Mouse (Mus musculus) adipocyte (in vitro differentiated cells): Measurements from ENCODE around the gene Rdx.
"Not testable (repeated sequence)": the region's sequence is repeated elsewhere in the genome, so short reads cannot be mapped to it uniquely, and the experiment has no call there.

Source experiments
- DNase-seq: peaks from one replicate; pipeline ENCODE4 v3.0.0-alpha.2; 2016; ENCODE audit warnings: low spot score

Rdx gene

GRCm38 (mm10) chr9:52055313-52055712 lies 8.3 kb downstream of the Rdx start:
- DNase-seq = no peak

DNA sequence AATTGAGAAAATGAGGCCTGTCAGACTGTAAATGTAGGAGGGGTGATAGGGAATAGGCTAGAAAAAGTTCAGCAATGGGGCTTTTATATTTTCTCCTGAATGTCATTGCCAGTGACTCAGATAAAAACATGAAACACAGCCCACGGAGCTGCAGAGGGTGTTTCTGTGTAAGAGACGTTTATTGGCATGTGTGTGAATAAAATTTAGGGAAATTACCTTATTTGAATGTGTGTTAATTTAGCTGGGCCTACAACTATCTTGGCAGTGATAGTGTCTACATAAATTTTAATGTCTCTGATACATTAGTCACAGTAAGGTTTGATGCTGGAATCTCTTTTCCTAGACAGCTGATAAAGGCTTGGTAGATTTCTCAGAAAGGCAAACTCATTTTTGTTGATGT lies 12.8 kb downstream of the Rdx start:
- no peak for DNase-seq

DNA sequence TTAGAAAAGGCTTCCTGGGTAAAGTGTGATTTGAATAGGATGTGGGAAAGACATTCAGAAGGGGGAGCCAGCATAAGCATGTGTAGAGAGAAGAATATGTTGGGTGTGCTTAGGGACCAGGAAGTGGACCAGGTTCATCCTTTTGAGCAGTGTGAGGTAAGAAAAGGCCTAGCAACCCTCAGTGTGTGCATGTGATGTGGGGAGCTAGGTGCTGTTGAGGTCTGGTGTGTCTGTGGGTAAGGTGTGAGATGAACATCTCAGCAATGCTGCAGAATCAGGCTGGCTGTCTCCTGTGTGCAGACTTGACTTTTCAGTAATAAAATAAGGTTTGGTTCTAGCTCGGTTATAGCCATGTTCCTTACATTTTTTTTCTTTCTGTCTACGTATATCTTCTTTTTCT lies 23.1 kb downstream of the Rdx start:
- no peak for DNase-seq

DNA sequence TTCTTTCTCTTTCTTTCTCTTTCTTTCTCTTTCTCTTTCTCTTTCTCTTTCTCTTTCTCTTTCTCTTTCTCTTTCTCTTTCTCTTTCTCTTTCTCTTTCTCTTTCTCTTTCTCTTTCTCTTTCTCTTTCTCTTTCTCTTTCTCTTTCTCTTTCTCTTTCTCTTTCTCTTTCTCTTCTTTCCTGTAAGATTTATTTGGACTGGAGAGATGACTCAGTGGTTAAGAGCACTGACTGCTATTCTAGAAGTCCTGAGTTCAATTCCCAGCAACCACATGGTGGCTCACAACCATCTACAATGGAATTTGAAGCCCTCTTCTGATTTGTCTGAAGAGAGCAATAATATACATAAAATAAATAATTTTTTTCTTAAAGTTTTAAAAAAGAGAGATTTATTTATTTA lies 24.4 kb downstream of the Rdx start:
- DNase-seq = not testable (repeated sequence)

- no peak for DNase-seq
Observed at GRCm38 (mm10) chr9:52072202-52072601, 25.2 kb downstream of the Rdx start.

GRCm38 (mm10) chr9:52076089-52076488 lies 29.1 kb downstream of the Rdx start:
- no peak for DNase-seq

GRCm38 (mm10) chr9:52077692-52078091 lies 30.7 kb downstream of the Rdx start:
- peak; percentile 10 for DNase-seq

GRCm38 (mm10) chr9:52081979-52082378 lies 35.0 kb downstream of the Rdx start:
- DNase-seq = no peak

GRCm38 (mm10) chr9:52082414-52082813 lies 35.4 kb downstream of the Rdx start:
- DNase-seq = no peak

- DNase-seq = peak; percentile 49
Observed at GRCm38 (mm10) chr9:52091752-52092151, 44.8 kb downstream of the Rdx start.

DNA sequence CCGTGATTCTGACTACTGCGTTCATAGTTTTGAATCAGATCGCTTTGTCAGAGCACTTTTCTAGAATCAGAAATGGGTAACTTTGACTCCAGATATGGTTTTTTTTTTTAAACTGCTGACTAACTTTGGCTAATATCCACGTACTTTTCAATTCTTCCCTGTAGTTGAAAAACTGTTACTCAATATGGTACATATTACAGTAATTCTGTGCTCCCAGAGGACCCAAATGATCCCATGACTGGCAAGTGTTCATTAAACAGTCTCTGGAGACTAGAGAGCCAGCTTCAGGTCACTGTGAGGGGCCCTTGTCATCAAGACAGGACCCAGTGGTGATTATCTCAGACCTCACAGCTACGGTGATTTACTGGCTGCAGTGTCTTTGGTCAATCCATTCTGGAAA lies 45.3 kb downstream of the Rdx start:
- DNase-seq = peak; percentile 58

- no peak for DNase-seq
Observed at GRCm38 (mm10) chr9:52093108-52093507, 46.1 kb downstream of the Rdx start.

DNA sequence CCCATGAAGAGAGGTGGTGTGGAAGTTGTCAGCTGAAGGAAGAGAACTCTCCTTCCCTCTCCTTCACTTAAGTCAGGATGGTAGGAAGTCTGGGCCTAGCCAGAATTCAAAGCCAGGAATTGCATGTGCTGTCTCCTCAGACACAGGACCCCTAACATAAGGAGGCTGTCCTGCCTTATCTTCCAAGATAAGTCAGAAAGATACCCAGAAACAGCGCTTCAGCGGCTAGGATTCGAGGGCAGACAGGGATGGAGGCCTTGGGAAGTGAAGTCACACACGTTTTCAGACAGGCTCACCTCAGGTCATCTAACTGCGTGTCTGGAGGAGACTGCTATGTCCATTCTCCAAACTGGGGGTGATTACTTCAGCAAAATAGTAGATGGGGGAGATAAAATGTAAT lies 47.0 kb downstream of the Rdx start:
- no peak for DNase-seq

DNA sequence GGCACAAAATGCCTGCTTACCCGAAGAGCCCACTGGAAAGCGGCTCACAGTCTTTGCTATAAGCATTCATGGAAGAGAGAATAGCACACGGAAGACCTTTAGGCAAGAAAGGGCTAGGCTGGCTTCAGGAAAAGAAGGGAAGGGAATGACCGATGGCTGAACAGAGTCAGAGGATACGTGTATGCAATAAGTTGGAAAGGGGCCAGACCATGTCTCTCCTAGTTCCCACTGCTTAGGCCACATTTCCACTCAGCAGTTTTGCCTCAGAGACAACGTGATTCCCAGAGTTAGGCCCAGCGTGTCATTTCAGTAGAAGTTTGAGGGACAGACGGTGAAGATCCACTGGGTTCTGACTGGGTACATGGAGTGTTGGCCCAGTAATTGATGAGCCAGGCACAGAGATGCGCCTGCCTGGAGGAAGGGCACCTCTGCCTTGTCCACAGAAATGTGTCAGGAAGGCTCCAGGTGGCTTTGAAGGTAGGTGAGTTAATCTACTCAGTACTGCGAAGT lies 47.6 kb downstream of the Rdx start:
- DNase-seq = peak; percentile 69

DNA sequence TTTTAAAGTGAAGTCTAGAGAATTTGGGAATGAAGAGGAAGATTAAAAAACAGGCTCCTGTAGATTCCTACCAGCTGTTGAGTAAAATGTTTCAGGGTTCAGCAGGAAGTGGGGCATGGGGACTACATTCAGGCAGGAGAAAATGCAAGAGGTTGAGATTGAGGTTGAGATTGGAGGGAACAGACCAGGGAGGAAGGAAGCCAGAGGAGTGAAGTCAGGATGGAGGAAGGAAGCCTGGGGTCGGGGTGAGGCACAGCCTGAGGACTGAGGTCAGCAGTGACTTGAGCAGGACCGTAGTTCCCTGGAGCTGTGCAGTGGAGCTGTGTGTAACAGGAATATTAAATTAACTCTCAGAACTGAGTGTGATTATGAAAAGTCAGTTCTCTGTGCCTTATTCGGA lies 48.7 kb downstream of the Rdx start:
- no peak for DNase-seq

DNA sequence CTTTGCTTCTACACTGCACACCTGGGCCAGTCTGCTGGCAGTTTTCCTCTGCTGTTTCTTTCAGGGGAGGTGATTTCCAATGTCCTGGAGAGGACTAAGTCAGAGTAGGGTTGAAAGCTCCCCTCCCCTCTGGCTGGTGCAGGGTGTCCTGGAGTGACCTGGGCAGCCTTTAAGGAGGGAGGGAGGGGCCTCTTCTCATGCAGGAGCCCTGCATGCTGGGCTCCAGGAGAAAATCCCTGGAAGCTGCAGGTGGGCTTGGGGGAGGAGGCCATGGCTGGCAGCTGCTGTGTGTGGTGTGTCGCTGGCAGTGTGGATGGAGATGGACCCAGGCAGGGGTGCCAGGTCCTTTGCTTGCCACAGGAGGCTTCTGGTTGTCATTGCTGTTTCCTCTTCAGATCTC lies 50.4 kb downstream of the Rdx start:
- DNase-seq = no peak

GRCm38 (mm10) chr9:52098600-52098999 lies 51.6 kb downstream of the Rdx start:
- peak; percentile 77 for DNase-seq

GRCm38 (mm10) chr9:52100426-52100825 lies 53.5 kb downstream of the Rdx start:
- DNase-seq = no peak

DNA sequence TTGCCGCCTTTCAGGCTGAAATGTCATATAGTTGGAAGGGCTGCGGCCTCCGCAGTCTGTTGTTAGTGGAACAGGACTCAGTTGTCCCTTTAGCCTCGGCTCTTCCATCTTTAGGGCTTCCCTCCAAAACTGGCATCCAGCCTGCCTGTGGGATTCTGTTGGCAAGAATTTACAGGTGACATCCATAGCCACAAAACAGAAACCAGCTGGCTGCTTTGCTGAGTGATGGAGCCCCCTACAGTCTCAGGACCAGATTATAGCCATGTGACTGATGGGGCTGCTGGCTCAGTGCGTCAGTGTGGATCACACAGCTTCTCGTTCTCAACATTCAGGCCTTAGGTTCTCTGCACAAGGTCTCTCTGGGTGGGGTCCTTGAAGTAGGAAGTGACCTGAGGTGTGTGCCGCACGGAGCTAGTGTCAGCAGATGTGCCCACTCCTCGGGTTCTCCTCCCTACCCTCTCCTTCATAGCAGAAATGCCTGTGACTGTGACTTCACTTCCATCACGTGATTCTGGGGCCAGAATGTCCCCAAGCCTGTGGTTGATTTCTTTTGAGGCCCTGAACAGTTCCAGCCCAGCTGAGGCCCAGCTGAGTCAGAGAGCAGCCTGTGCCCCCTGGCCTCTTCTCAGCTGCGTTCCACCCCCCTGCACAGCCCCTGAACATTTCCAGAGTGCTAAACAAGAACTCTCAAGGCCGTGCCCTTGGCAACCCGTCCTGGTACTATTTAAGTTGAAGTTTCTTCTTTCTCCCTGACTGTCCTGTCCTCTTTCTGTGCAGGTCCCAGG lies 55.3 kb downstream of the Rdx start:
- DNase-seq = no peak

DNA sequence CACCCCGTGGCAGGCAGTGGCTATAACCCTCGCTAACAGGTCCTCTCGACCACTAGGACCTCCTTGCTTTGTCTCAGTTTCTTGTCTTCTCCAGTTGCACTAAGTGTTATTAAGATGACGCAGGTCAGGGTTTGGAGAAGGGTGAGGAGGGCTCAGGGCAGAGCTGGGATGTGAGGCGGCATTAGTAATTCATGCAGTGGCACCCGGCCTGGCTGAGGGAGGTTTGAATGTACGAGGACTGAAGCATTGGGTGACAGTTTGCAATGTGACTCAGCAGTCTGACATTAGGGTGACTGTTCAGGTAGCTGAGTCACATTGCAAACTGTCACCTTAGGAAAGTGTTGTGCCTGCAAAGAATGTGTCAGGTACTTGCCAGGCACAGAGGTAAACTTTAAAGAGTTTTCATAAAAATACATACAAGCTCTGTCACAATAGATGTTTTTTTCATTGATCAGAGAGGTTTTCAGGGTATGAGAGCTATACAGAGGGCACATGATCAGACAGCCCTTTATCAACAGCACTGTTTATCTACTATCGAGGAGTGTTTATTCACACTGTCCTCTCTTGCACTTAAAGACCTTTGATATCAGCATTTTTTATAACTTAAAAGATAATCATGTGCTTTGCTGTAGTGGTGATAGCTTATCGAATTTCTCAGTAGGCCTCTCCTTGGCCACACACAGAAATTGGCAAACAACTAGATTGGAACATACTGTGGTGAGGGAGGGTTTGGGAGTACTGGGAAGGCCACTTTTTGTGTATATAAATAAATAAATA lies 56.7 kb downstream of the Rdx start:
- DNase-seq = no peak

DNA sequence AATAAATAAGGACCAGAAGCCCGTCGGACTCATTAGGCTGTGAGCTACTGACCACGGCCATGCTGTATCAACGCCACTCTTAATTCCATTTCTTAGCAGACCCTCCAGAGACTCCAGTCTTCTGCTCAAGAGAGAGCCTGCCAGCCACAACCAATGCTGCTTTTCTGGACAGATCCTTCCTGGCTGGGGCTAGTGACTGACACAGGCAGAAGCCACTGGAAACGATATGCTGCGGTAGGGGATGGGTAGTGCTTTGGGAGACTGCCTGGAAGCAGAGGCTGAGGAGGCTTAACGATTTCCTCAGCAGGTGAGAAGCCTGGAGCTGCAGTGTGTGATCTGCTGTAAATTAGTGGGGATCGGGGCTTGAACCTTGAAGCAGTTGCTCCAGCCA lies 57.2 kb downstream of the Rdx start:
- no peak for DNase-seq

GRCm38 (mm10) chr9:52105423-52105822 lies 58.5 kb downstream of the Rdx start:
- peak; percentile 37 for DNase-seq

DNA sequence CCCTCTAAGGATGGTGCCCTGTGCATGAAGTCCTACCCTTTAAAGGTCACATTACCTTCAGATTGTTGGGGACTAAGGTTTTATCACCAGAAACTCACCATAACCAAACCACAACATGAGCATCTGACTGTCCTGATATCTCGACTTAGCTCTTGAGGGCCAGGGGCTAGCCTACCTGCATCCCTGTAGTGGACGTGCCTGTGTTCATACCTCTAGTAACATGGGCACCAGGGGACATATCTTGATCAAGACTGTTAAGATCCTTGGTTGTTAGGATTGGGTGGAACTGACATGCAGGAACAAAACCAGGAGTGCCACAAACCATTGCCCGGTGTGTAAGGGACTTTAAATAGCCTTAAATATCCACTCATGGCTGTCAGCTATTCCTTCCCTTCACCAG lies 60.2 kb downstream of the Rdx start:
- DNase-seq = no peak
